Mouse (Mus musculus): ENCODE results near the gene Fnbp1l.

DNA sequence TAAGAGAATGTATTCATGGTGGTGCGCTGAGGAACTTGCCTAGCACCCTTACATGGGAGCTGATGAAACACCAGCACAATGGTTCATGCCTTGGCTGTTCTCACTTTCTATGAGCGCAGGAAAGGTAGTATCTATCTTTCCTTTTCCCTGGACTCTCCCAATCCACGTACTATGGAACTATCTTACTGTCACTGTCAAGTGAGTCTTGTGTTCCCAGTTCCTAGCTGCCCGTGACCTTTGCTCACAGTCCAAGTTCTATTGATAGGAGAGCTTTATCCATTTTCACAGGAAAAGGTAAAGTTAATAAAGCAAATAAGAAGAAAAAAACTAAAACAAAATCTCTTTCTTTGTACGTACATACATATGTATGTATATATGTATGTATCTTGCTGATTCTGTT is 28.7 kb downstream of the Fnbp1l start:
- no peak for TF ChIP-seq EP300 (IDR thresholded peaks at IDR 0.05; ENCODE audit: low read depth)
- no peak for TF ChIP-seq CTCF (IDR thresholded peaks at IDR 0.05; ENCODE audit: low read depth)
